Mouse (Mus musculus) heart, adult 2 months (tissue): ENCODE results near the gene Myo18a.

ENCODE experiments used
- CTCF ChIP-seq: fragments of 200-600 bp; IDR thresholded peaks from 2 replicates; pipeline ENCODE4 v1.8.1; 2022; ENCODE audit warnings: antibody characterized with exemption, mild to moderate bottlenecking, moderate library complexity
- POLR2A ChIP-seq: fragments of 200-500 bp; IDR thresholded peaks from 2 replicates; pipeline ENCODE4 v1.6.1; 2011; ENCODE audit warnings: mild to moderate bottlenecking, low read depth, low read length, control low read depth; ENCODE audit not compliant: insufficient read depth

GRCm38 (mm10) chr11:77896011-77896410 is 133.0 kb downstream of the Myo18a start:
- TF ChIP-seq CTCF, result no peak
- no peak for TF ChIP-seq POLR2A
